Mouse (Mus musculus) small intestine, adult 2 months (tissue): ENCODE results near the gene 1700123K08Rik.
"Not testable (repeated sequence)": the region's sequence is repeated elsewhere in the genome, so short reads cannot be mapped to it uniquely, and the experiment has no call there.

Experiments
- CTCF ChIP-seq: fragments of 200-500 bp; IDR thresholded peaks from 2 replicates; pipeline ENCODE4 v1.5.1; 2012; ENCODE audit warnings: low read depth, mild to moderate bottlenecking, control low read depth, inconsistent platforms, low read length, moderate library complexity, mixed read lengths; ENCODE audit not compliant: insufficient replicate concordance, insufficient read length; ENCODE audit errors: extremely low read depth
- POLR2A ChIP-seq: fragments of 200-500 bp; IDR thresholded peaks from 2 replicates; pipeline ENCODE4 v1.6.1; 2012; ENCODE audit warnings: low read depth, mild to moderate bottlenecking, control low read depth, inconsistent platforms, low read length, moderate library complexity

GRCm38 (mm10) chr5:138564612-138565011 is at the start of gene 1700123K08Rik:
- TF ChIP-seq CTCF, POLR2A: not testable (repeated sequence)
